Mouse (Mus musculus): ENCODE measurements around the gene Selenot.

The Selenot gene

GRCm38 (mm10) chr3:58636406-58637295 lies 60.2 kb downstream of the Selenot start, which contains the start of gene Erich6:
Gene Erich6, minus strand, starts transcription at chr3:58637207.
- DNase-seq: peak; percentile 45

All from kidney, adult 11 months (tissue).